Mouse (Mus musculus) CH12.LX (cell line): ENCODE measurements around the gene Zfp664. TPM values are rescaled to one million over a fixed set of nuclear protein-coding genes. Genes with fewer than 3 reads are reported as not detected.

Source experiments
- DNase-seq: peaks from one replicate; pipeline ENCODE4 v3.0.0-alpha.2; 2013; ENCODE audit errors: extremely low read depth
- H3K27ac ChIP-seq: 2 replicates; pipeline ENCODE4 v1.5.1; 2012; ENCODE audit warnings: low read depth, mild to moderate bottlenecking, control low read depth, moderate library complexity; ENCODE audit not compliant: insufficient read depth
- H3K27me3 ChIP-seq: replicated peaks from 2 replicates; pipeline ENCODE3; 2012; ENCODE audit warnings: inconsistent platforms
- H3K36me3 ChIP-seq, 2 experiments: replicated peaks in 1 of 2; 2 replicates each; pipeline versions ENCODE3 to v1.6.1; 2012; ENCODE audit warnings: inconsistent platforms in 1 of 2, low read length in 1 of 2, mild to moderate bottlenecking in 1 of 2, mixed read lengths in 1 of 2, moderate library complexity in 1 of 2; ENCODE audit not compliant: control insufficient read depth in 1 of 2, insufficient read depth in 1 of 2
- H3K4me1 ChIP-seq, 2 experiments: 2 replicates each; pipeline ENCODE4 v1.6.1; 2012; ENCODE audit warnings: inconsistent platforms in 1 of 2, moderate library complexity in 1 of 2; ENCODE audit not compliant: insufficient read depth in 2 of 2, control insufficient read depth in 1 of 2
- H3K4me2 ChIP-seq: 2 replicates; pipeline ENCODE4 v1.6.1; 2012; ENCODE audit warnings: low read depth, mild to moderate bottlenecking, control low read depth; ENCODE audit not compliant: poor library complexity, insufficient read depth, severe bottlenecking
- H3K4me3 ChIP-seq, 3 experiments: fragments of 150-350 bp in 1 of 3; sonication (generic) in 1 of 3; replicated peaks in 1 of 3; 2 replicates each; pipeline versions ENCODE3 to v1.5.1; 2011 to 2012; ENCODE audit warnings: low read depth in 2 of 3, low read length in 2 of 3, mild to moderate bottlenecking in 2 of 3, moderate library complexity in 2 of 3, control low read depth in 1 of 3, improper control_type of control experiment in 1 of 3, inconsistent platforms in 1 of 3, mixed read lengths in 1 of 3; ENCODE audit not compliant: poor library complexity in 1 of 3
- H3K79me2 ChIP-seq: replicated peaks from 2 replicates; pipeline ENCODE4 v1.6.1; 2012; ENCODE audit warnings: mild to moderate bottlenecking, moderate library complexity; ENCODE audit not compliant: control insufficient read depth, poor library complexity, insufficient read depth, severe bottlenecking; ENCODE audit errors: extremely low read depth
- H3K9ac ChIP-seq: 2 replicates; pipeline ENCODE4 v1.6.1; 2012; ENCODE audit warnings: low read depth, mild to moderate bottlenecking, control low read depth, moderate library complexity; ENCODE audit not compliant: insufficient read depth
- H3K9me3 ChIP-seq: replicated peaks from 2 replicates; pipeline ENCODE3; 2012; ENCODE audit warnings: low read length, inconsistent platforms, mixed read lengths
- CHD1 ChIP-seq: IDR thresholded peaks from 2 replicates; pipeline ENCODE4 v1.6.1; 2012; ENCODE audit warnings: low read depth, low read length, improper control_type of control experiment, inconsistent platforms
- CHD2 ChIP-seq: IDR thresholded peaks from 2 replicates; pipeline ENCODE4 v1.6.1; 2011; ENCODE audit warnings: low read length, improper control_type of control experiment
- CTCF ChIP-seq, 2 experiments: IDR thresholded peaks in 1 of 2; conservative IDR thresholded peaks in 1 of 2; 2 replicates each; pipeline ENCODE4 v1.5.1; 2011 to 2012; ENCODE audit warnings: low read depth in 2 of 2, low read length in 2 of 2, improper control_type of control experiment in 1 of 2, inconsistent platforms in 1 of 2, mild to moderate bottlenecking in 1 of 2, moderate library complexity in 1 of 2
- EP300 ChIP-seq: IDR thresholded peaks from 2 replicates; pipeline ENCODE4 v1.6.1; 2011; ENCODE audit warnings: low read length, improper control_type of control experiment
- GABPA ChIP-seq: IDR thresholded peaks from 2 replicates; pipeline ENCODE4 v1.6.1; 2012; ENCODE audit warnings: low read depth, low read length, improper control_type of control experiment, inconsistent platforms; ENCODE audit not compliant: insufficient replicate concordance
- IRF4 ChIP-seq: IDR thresholded peaks from 2 replicates; pipeline ENCODE4 v1.6.1; 2014; ENCODE audit warnings: low read depth, mild to moderate bottlenecking, inconsistent platforms, low read length, improper control_type of control experiment
- KAT2A ChIP-seq: IDR thresholded peaks from 2 replicates; pipeline ENCODE4 v1.6.1; 2012; ENCODE audit warnings: low read length, improper control_type of control experiment, inconsistent platforms; ENCODE audit not compliant: insufficient replicate concordance
- MAFK ChIP-seq: IDR thresholded peaks from 2 replicates; pipeline ENCODE4 v1.6.1; 2011; ENCODE audit warnings: low read length, improper control_type of control experiment; ENCODE audit not compliant: insufficient replicate concordance
- MAX ChIP-seq: IDR thresholded peaks from 2 replicates; pipeline ENCODE4 v1.6.1; 2011; ENCODE audit warnings: low read length, improper control_type of control experiment
- MAZ ChIP-seq: IDR thresholded peaks from 2 replicates; pipeline ENCODE4 v1.6.1; 2012; ENCODE audit warnings: low read depth, mild to moderate bottlenecking, inconsistent platforms, low read length, improper control_type of control experiment, moderate library complexity
- MEF2A ChIP-seq: IDR thresholded peaks from 2 replicates; pipeline ENCODE4 v1.6.1; 2014; ENCODE audit warnings: low read depth, mild to moderate bottlenecking, inconsistent platforms, low read length, improper control_type of control experiment, borderline replicate concordance
- MYC ChIP-seq: IDR thresholded peaks from 2 replicates; pipeline ENCODE4 v1.6.1; 2011; ENCODE audit warnings: low read depth, mild to moderate bottlenecking, improper control_type of control experiment, low read length
- NELFE ChIP-seq: IDR thresholded peaks from 2 replicates; pipeline ENCODE4 v1.6.1; 2011; ENCODE audit warnings: low read depth, low read length, improper control_type of control experiment
- NRF1 ChIP-seq: IDR thresholded peaks from 2 replicates; pipeline ENCODE4 v1.6.1; 2014; ENCODE audit warnings: low read depth, mild to moderate bottlenecking, inconsistent platforms, low read length, improper control_type of control experiment, moderate library complexity
- PAX5 ChIP-seq: IDR thresholded peaks from 2 replicates; pipeline ENCODE4 v1.6.1; 2012; ENCODE audit warnings: low read length, inconsistent platforms, mixed read lengths
- POLR2A ChIP-seq: IDR thresholded peaks from 2 replicates; pipeline ENCODE4 v1.6.1; 2011; ENCODE audit warnings: low read depth, mild to moderate bottlenecking, improper control_type of control experiment, low read length
- RAD21 ChIP-seq: IDR thresholded peaks from 2 replicates; pipeline ENCODE4 v1.6.1; 2011; ENCODE audit warnings: low read depth, mild to moderate bottlenecking, low read length, improper control_type of control experiment, moderate library complexity
- RCOR1 ChIP-seq: conservative IDR thresholded peaks from 2 replicates; pipeline ENCODE4 v1.6.1; 2012; ENCODE audit warnings: low read depth, mild to moderate bottlenecking, inconsistent platforms, low read length, improper control_type of control experiment
- SIN3A ChIP-seq: IDR thresholded peaks from 2 replicates; pipeline ENCODE4 v1.6.1; 2012; ENCODE audit warnings: low read length, improper control_type of control experiment, inconsistent platforms
- TBP ChIP-seq: conservative IDR thresholded peaks from 2 replicates; pipeline ENCODE4 v1.6.1; 2011; ENCODE audit warnings: low read depth, low read length, improper control_type of control experiment
- UBTF ChIP-seq: IDR thresholded peaks from 2 replicates; pipeline ENCODE4 v1.6.1; 2012; ENCODE audit warnings: low read depth, mild to moderate bottlenecking, inconsistent platforms, low read length, improper control_type of control experiment, moderate library complexity
- USF1 ChIP-seq: IDR thresholded peaks from 2 replicates; pipeline ENCODE4 v1.6.1; 2014; ENCODE audit warnings: low read depth, mild to moderate bottlenecking, inconsistent platforms, low read length, improper control_type of control experiment
- USF2 ChIP-seq: conservative IDR thresholded peaks from 2 replicates; pipeline ENCODE4 v1.6.1; 2011; ENCODE audit warnings: low read depth, low read length, improper control_type of control experiment
- ZC3H11A ChIP-seq: IDR thresholded peaks from 2 replicates; pipeline ENCODE4 v1.6.1; 2012; ENCODE audit warnings: low read depth, mild to moderate bottlenecking, inconsistent platforms, low read length, improper control_type of control experiment
- ZNF384 ChIP-seq: IDR thresholded peaks from 2 replicates; pipeline ENCODE4 v1.6.1; 2012; ENCODE audit warnings: low read depth, low read length, improper control_type of control experiment, inconsistent platforms
- dilution Hi-C: fragments of 300-500 bp; cut with MboI; formaldehyde crosslinking; loops from 2 replicates; pipeline ENCODE4 v1.14.3; 2020; ENCODE audit warnings: low sequenced_read_pairs; ENCODE audit not compliant: extremely low pct_unique_long_range_greater_than_20kb, extremely low pct_ligation_motif_present
- in situ Hi-C: fragments of 300-500 bp; cut with MboI; formaldehyde crosslinking; loops from 3 replicates; pipeline ENCODE4 v1.14.3; 2019; ENCODE audit warnings: low sequenced_read_pairs, low pct_ligation_motif_present, low pct_unique_long_range_greater_than_20kb, mixed read lengths
- polyA plus RNA-seq: library from polyadenylated mRNA; unstranded; fragments of >175 nt; gene quantifications from 2 replicates; pipeline ENCODE4 v1.2.1, GENCODE M21; 2012; ENCODE audit warnings: low read depth; ENCODE audit not compliant: insufficient read length
- total RNA-seq, 2 experiments: library from RNA; depleted of rRNA; stranded (reverse); fragments of 300-350 nt in 1 of 2; fragments of >200 nt in 1 of 2; gene quantifications; 2 replicates each; pipeline ENCODE4 v1.2.3; 2012 to 2014

The Zfp664 gene
- total and polyA plus RNA-seq, 3 experiments = 7.4 to 14.3 (median 12.3) TPM

DNA sequence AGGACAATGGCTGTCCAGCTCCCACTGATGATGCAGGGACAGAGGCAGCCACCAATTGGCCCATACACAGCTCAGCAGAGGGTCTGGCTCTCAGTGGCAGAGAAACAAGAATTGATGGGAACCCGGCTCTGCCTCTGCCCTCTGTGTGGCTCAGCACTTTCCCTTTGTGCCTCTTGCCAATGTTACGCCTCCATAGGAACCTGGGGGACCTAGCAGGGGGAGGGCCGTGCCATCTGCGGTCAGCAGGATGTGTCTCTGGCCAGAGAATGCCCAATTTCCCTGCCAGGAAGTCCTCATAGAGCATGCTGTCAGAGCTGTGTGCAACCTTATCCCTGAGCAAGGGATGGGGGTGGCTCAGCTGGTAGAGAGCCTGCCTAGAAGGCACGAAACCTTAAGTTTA is 47.7 kb upstream of the Zfp664 start:
- Histone ChIP-seq H3K27me3 (peaks cover 23% of the 10 kb centered on the region), H3K4me1 (no peaks in the 10 kb centered on the region), H3K79me2 (no peaks in the 10 kb centered on the region), H3K27ac (no peak overlapping the region), H3K4me3 (no peak overlapping the region), H3K9ac (no peak overlapping the region), H3K9me3 (no peaks in the 10 kb centered on the region), H3K4me2 (no peak overlapping the region), H3K36me3 (no peaks in the 10 kb centered on the region)
- TF ChIP-seq USF1 (no peak), MEF2A (no peak), EP300 (no peak), MAFK (no peak), TBP (no peak), RAD21 (no peak), GABPA (no peak), PAX5 (no peak), IRF4 (no peak), NELFE (no peak), USF2 (no peak)
- in situ Hi-C loops (no loop called here), dilution Hi-C loops (no loop called here)
- DNase-seq = no peak

DNA sequence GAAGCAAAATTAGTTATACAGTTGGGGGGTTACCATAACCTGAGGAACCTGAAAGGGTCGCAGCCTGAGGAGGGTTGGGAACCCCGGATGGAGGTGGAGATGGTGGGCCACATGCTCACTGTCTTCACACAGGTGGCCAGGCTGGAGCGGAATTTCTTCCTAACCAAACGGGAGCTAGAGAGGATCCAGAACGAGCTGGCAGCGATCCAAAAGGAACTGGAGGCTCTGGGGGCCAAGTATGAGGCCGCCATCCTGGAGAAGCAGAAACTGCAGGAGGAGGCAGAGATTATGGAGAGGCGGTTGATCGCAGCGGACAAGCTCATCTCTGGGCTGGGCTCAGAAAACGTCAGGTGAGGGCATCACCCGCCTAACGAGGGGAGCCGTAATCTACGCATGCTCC is 45.4 kb upstream of the Zfp664 start:
- Histone ChIP-seq H3K9ac (no peak overlapping the region), H3K36me3 (no peaks in the 10 kb centered on the region), H3K9me3 (no peaks in the 10 kb centered on the region), H3K27me3 (peaks cover 32% of the 10 kb centered on the region), H3K4me1 (no peaks in the 10 kb centered on the region), H3K27ac (no peak overlapping the region), H3K79me2 (no peaks in the 10 kb centered on the region), H3K4me2 (no peak overlapping the region), H3K4me3 (no peak overlapping the region)
- dilution Hi-C loops = no loop called here
- in situ Hi-C loops = no loop called here
- no peak for DNase-seq
- TF ChIP-seq MAZ = no peak
- no peak for TF ChIP-seq MAX
- TF ChIP-seq NRF1 = no peak
- no peak for TF ChIP-seq IRF4
- no peak for TF ChIP-seq CHD2
- no peak for TF ChIP-seq CTCF (conservative IDR thresholded peaks at IDR 0.05 in 1 of 2, IDR thresholded peaks at IDR 0.05 in 1 of 2; ENCODE audit: low read depth in 2 of 2, low read length in 2 of 2)
- TF ChIP-seq UBTF = no peak
- TF ChIP-seq RAD21 = no peak
- no peak for TF ChIP-seq MAFK
- no peak for TF ChIP-seq USF1
- TF ChIP-seq RCOR1 = no peak
- TF ChIP-seq KAT2A = no peak
- no peak for TF ChIP-seq CHD1
- TF ChIP-seq ZNF384 = no peak
- no peak for TF ChIP-seq USF2
- no peak for TF ChIP-seq POLR2A
- no peak for TF ChIP-seq ZC3H11A
- TF ChIP-seq SIN3A = no peak
- TF ChIP-seq MYC = no peak
